Mouse (Mus musculus) lung, postnatal 36 days (tissue): Measurements from ENCODE around the gene Fgfr2.
A peak's percentile ranks its signal among the peaks of the same experiment; 100 is the strongest.

Experiments
- DNase-seq: peaks from one replicate; pipeline ENCODE4 v3.0.0; 2022; ENCODE audit warnings: mixed read lengths

The Fgfr2 gene

DNA sequence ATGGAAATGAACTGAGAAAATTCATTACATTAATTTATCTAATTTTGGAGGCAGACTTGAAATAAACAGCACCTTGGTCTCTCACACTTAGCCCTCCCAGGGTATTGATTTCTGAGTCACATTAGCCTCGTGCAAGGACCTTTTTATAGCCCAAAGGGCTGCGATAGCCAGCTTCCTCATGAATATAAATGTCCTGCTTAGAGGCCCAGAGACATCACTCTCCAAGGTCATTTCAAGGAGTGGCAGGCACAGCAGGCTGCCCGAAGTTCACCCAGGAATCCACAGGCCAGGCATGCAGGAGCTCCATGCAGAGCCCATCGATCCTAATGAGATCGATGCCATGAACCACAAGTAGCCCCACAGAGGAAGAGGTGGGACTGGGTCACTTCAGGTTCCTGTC is 697.1 kb downstream of the Fgfr2 start:
- DNase-seq: no peak

DNA sequence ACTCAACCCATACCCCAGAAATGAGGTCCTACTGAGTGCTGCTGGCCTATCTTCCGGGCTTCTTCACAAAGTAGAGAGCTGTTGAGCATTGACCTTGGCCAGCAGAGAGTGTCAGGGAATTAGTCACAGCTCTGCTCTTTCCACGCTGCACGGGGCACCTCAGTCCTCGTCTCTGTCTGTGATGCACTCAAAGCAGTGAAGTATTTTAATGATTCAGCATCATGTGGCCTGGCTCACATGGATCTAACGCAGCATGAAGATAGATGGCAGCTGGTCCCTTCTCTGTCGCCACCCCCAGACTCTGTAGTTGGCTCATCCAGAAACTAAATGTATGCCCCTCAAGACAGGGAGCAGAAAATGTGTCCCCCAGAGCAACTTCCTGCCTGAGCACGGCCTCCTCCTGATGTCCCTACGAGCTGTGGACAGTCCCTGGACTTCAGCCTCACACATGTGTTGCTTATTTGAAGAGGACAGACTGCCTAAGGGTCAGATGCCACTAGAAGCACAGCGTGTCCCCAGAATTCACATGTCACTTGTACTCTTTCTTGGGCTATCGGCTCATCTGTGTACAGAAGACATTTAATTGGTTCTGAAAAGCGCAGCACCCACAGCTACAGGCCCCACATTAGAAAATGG is 697.7 kb downstream of the Fgfr2 start:
- peak; percentile 27 for DNase-seq

DNA sequence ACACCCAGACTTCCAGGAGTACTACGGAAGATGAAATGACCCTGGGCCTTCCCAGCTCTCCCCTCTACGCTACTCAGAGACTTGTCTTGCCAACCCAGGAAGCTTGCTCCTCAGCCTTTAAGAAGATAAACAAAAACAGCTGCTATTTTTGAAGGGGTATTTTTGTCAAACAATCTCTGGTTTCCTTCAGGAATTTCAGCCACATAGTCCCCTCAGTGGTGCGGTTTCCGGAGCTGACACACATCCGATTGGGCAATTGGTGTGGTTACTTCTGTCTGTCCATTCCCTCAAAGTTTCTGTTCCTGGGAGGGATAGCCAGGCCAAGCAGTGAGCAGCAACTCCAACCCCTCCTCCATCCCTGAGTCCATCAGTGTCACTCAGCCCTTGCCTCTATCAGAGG is 699.6 kb downstream of the Fgfr2 start:
- DNase-seq: peak; percentile 42

DNA sequence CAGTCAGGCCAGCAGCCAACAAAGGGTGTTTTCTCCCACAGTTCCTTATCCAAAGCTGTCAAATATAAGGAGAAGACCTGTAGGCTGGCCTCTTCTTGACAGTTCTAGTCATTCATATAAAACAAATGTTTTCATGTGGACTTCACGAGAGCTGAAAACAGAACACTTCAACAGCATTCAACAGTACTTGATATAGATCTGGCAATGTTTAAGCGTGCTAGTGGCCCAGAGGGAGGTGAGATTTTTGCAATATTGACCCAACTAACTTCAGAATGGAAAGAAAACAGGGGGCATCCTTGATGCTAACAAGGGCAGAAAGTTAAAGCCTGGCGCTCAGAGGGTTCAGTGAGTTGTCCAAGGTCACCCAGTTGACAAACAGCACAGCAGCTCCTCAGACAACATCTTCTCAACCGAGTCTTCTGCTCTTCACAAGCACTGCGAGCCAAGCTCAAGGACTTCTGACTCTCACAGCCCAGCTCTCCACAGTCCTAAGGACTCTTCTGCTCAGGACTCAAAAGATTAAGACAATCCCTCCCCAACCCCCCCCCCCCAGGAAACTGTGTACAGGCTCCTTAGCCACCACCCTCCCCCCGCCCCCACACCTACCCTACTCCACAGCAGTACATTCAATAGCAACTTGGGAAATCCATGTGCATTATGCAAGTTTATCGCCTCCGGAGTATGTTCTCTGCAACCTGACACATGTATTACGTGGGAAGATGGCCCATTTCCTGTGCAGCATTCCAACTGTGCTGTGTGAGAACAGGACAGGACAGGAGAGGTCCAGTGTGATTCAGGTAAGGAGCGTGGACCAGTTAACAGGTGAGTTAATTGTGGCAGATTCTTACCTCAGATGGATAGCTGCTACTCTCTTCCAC is 703.5 kb downstream of the Fgfr2 start:
- peak; percentile 27 for DNase-seq

DNA sequence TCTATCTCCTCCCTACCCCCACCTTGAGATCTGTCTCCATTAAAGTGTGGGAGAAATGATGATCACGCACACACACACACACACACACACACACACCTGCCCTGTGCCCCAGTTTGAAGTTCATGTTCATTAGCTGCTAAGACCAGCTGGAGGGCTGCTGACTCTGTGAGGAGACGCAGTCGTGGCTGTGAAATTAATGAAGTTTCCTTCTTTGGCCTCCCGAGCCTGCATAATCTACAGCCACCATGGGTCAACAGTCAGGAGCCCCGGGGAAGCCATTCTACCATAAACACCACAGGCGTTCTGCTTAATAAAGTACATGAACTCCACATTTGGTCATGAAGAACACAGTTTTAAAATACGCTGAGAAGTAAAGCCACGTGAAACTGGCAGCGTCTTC is 706.3 kb downstream of the Fgfr2 start:
- no peak for DNase-seq

DNA sequence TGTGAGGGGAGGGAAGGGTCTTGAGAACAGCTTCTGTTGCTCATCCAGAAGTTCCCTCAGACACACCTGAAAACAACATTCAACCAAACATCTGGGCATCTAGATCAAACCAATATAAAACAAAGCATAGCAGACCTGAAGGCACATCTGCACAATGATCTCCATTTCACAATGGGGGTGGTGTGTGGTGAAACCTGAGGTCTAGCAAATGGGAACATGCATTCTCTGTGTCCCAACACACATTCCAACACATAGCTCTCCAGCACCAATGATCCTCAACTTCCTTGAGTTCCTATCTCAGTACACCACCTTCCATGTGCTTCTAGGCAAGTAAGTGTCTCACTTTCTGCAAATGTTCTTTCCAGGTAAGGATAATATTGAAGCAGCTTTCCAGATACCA is 707.3 kb downstream of the Fgfr2 start:
- DNase-seq: no peak

DNA sequence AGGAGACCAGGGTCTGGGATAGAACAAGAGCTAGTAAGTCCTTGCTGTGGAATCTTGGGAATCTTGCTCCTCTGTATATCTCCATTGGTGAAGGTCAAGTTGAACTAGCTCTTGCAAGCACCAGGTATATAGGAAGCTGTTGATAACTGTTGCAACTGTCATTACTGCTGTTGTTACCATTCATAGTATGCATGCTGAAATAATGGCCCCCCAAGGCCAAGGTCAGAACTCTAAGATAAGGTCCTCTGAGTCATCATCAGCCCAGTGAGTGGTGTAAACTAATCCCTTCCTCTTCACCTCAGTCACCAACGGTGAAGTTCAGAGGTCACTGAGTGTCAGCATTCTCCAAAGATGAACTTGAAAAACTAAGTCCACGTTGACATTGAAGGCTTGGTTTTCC is 710.6 kb downstream of the Fgfr2 start:
- DNase-seq: no peak

DNA sequence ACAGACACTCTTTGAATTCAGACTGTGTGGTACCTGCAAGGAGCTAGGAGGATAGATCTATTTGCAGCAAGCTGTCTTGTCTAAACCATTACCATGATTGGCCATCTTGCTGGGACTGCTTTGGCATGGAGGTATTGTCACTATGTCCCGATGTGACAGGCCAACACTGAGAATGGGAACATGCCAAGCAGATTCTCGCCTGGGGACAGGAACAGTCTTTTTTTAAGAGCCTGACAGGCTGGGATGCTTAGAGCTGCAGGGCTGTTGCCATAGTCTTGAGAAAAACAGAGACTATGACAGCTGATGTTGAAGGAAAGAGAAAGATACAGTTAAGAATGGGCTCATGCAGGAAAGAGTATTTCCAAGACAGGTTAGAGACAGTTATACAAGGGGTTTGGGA is 711.4 kb downstream of the Fgfr2 start:
- DNase-seq: no peak

DNA sequence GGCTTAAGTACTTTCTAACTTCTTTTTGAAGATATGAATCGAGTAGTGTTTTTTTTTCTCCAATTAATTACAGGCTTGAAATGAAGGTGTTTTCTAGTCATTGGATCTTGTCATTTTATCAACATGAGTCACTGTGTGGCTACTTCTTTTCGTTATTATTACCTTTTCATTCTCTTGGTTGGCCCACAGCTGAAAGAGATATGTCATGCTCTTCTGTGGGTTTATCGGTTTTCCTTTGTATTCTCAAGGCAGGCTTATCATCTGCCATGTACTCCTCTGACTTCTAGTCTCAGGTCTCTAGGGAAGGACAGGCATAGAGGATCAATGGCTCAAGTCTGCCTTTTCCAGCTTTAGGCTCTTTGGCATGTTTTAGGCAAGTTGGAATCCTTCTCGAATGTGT is 712.2 kb downstream of the Fgfr2 start:
- no peak for DNase-seq

DNA sequence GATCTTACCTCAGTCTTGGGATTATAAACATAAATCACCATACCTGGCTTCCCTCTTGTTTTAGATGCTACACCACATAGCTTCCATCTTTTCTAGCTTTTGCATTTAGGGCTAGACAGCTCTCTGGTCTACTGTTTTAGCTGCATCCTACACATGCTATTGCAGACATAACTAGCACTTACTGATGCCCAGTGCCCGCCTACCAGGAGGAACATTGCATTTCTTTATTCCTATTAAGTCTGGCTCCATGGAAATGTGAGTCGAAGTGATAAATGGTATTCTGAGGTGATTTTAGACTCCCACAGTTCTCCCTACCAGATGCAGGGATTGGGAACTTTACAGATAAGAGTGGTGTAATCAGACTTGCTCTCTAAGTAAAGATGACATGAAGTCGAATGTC is 713.3 kb downstream of the Fgfr2 start:
- no peak for DNase-seq

DNA sequence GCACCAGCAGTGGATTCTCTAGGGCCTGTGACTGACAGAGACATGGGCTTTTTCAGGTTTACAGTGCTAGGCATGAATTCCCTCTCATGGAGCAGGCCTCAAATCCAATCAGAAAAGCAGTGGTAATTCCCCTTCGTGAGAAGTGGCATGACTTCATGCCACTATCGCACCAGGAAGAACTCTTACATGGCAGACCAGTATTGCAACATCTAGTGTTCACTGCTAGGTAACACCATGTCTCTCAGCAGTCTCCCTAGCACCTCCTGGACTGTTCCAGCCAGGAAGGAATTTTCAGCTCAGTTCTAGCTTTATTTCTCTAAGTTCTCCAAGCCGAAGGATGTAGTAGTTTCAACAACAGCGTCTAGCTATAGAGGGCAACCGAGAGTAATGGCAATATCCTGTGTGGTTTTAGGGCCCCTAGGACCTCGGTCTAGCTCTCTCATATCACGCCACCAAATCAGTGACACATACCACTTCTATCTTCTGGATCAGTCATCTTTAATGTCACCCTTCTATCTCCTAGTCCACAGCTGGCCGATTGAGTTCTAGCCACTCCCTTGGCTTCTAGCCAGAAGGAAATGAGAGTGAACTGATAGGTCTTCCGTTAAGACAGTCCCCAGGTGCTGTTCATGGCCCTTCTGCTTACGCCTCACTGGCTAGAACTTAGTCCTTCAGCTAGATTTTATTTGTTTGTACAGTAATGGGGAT is 720.6 kb downstream of the Fgfr2 start:
- peak; percentile 54 for DNase-seq

DNA sequence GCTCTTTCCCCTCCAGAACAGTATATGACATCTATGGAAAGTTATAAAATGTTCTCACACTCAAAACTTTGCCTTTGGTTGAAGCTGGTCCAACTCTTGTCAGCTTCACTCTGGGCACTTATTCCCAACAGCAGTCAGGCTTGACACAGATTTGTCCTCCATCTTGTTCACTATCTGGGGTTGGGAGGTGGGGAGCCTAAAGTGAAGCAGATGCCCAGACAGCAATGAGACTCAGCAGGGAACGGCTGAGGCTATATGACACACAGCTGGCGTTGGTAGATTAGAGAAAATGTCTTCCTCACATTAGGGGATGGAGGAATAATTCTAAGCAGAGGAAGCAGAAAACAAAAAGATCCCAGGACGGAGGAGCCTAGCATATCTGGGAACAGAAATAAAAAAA is 724.7 kb downstream of the Fgfr2 start:
- DNase-seq: no peak

DNA sequence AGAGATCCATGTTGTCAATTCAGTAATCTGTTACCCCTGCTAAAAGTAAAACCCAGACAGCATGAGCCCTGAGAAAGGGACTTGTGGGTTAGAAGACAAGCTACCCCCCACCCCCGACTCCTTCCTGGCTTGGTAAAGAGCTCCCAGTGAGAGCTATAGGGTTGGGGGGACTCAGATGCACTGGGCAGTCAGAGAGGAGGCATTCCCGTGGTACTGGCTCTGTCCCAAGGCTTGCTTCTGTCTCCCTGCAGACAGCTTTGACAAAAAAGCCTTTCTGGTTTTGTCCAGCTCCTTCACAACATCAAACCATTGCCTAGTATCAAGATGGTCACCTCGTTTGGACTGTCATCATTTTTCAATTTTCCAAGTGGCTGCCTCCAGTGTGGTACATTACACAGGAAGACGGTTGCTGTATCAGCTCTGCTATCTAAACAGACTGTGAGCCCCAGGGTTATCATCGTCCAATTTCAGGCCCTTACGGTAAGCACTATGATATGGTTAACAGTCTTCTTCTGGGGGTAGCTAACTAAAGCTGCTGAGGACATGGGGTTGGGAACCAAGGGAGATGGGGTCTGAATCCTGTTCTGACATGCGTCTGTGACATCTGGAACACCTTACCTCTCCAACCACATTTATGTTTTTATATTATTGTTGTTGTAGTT is 726.4 kb downstream of the Fgfr2 start:
- DNase-seq: no peak

DNA sequence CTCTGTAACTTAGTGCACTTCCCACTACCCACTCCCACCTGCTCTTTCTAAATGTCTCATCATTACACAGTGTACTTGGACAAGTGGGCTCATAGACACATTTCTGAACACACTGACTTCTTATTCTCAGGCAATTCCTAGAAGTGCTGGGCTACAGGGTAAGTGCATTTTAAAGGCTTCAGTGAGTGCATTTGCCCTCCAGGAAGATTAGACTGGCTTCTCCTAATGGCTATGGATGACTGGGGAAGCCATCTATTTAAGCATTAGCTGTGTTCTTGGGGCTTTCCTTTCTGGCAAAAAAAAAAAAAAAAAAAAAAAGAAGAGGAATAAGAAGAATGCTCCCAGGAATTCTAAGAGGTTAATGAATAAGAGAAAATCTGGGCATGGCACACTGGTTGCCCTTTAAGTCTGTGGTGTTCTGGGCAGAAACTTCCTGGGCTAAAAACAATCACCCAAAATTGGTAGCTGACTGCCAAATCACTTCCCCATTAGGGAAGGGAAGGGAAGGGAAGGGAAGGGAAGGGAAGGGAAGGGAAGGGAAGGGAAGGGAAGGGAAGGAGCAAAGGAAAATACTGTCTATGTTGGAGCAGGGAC is 729.5 kb downstream of the Fgfr2 start:
- DNase-seq: no peak

DNA sequence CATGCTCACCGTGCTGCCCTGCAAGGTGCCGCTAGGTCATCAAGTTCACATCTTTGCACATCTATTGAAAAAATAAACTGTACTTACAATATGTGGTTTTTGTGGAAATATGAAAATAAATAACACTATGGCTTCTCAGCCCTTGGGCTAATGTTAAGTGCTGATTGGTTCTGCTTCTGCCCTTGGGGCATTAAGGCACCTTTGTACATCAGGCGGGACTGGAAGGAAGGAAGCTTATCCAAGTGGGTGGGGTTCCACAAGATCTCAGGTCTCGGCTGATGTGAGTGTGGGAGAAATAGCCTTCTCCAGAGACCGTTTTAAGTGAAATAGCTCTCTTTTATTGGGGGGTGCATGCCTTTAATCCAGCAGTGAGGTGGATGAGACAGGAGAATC is 730.1 kb downstream of the Fgfr2 start:
- DNase-seq: no peak

DNA sequence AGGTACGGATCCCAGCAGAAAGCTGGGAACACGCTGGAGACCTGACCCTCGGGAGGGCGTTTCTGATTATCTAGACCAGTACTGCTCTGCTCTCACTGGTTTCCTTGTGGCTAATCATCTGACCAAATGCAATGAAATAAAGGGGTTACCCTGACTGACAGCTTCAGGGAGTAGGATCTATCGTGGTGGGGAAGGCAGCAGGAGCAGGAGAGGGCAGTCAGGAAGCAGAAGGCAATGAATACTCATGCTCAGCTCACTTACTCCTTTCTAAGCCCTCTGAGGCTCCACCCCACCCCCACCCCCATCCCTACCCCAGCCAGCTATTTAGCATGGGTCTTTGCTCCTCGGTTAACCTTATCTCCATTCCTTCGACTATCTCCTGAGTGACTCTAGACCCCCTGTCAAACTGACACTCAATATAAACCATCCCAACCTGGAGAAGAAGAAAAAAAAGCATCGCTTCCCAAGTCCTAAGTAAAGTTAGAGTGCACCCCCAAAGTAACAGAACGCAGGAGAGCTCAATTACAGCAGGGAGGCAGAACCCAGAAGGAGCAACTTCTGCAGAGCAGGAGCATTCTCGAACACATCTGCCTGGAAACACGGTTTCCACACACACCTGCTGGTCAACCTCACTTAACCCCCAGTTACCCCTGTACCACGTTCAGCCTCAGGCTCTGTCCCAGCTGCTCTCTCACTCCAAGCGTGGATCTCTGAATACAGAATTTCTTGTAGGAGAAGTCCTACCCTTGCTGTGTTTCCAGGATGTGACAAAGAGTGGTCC is 730.7 kb downstream of the Fgfr2 start:
- no peak for DNase-seq

DNA sequence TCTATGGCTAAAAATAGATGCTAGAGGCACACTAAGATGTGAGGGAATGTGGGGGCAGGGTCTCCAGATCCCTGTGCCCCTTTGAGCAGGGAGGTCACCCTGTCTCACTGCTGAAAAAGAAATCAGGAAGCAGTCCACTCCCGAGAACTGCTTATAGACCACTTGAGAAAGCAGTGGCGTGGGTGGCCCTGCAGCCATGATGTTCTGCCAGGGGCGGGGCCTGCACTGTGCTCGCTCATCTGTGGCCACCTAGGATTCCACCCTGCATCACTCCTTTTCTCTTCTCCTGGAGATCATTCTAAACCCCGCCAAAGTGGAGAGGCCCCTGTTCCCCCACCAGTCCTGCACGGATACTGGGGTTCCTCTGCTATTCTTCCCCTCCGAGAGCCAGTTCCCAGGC is 733.7 kb downstream of the Fgfr2 start:
- no peak for DNase-seq

DNA sequence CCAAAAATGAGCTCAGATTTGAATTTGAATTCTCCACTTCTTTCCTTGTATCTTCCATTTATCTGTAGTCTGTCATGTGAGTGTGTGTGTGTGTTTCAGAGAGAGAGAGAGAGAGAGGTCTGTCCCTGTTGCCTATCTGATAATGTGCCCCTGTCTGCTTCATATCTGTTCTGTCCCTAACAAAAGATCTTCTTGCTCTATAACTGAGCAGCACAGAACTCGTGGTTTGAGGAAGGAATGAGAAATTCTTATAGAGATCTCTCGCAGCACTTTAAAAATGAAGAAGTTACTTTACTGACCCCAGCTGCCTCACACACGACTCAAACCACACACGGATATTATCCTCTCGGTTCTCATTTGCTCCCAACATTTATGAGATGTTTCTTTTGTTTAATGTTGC is 735.6 kb downstream of the Fgfr2 start:
- DNase-seq: no peak

DNA sequence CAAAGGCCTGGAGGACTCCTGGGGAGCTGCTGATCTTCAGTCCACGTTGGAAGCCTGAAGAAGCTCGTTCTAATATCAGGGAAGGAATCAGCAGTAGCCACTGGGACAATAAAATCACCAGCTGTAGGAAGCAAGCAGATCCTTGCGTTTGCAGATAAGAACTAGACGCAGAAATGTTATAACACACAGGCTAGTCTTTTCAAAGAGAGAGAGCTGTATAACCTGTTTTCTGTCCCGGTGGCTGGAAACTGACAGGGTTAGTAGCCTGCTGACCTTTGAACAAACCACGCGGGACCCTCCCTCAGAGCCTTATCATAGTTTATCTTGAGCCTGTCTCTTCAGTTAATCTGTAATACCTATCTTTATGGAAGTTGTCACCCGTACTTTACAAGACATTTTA is 736.8 kb downstream of the Fgfr2 start:
- DNase-seq: no peak

DNA sequence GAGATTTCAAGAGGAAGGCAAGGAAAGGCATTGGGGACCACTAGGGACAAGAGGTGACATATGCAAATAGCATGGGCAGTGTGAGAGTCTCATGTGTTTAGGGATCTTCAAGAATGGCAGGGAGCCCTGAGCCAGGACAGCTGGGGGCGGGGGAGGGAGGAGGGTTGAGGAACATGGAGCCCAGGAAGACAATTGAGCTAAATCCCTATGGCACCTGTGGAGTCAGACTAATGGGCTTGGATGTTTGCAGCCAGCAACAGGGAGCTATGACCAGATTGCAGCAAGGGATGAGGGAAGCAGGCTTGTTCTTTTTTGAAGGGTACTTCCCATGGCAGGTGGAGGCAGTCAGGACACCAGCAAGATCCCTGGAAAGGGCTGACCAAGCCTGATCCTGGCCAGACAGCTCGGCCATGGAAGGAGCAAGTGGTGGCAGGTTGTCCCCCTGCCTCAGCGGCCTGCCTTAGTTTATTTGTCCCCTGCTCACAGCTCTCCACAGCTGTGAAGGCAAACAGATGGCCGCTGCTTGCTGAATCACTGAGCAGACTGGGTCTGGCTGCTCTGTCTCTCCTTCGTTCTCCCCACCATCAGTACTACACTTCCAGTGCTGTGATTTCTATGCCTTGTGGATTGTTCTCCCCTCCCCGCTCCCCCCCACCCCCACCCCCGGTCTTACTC is 737.6 kb downstream of the Fgfr2 start:
- no peak for DNase-seq

DNA sequence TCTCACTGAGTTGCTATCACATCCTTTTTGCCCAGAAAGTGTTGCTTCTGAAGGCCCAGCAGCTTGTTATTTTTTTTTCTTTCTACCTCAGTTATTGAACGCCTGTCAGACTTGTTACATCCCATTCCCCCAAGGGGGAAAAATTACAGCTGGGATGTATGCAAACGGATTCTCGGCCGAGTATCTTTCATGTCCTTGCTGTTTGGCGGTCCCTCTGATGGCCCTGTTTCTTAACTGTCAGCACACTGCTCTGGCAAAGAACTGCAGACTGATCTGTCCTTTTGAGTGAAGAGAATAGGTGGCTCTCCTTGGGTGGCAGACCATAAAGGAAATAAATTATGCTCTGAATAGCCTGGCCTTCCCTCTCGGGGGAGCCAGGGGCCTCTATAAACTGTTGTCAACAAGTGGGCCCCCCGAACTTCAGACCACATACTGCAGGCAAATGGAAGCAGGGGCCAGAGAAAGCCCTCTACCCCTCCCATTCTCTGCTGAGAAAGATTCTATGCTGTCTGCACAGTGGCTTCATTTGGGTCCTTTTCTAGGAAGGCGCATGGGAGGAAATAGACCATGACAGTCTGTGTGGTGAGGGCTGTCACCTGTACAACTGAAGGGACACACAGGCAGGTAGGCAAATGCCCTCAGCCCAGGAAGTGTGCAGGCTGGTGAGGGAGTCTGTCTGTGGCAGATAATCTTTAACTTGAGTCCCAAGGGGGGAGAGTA is 738.3 kb downstream of the Fgfr2 start:
- DNase-seq: no peak
